Mouse (Mus musculus) gastrocnemius, postnatal 36 days (tissue): ENCODE data around the gene Tmem123. TPM values are rescaled to one million over a fixed set of nuclear protein-coding genes. Genes with fewer than 3 reads are reported as not detected.

Experiments
- DNase-seq, 2 experiments: peaks; one replicate each; pipeline ENCODE4 v3.0.0; 2022
- intact Hi-C: fragments of 180-260 bp; cut with DNase I; formaldehyde crosslinking; loops from one replicate; pipeline ENCODE4 v1.15.1; 2025
- microRNA-seq, 2 experiments: library from miRNA; unstranded; fragments of <30 nt; microRNA quantifications; one replicate each; pipeline ENCODE4 v1.2.0; 2021
- total RNA-seq, 2 experiments: library from RNA; stranded (reverse); gene quantifications; 2 replicates each; pipeline ENCODE4 v1.2.3; 2021

Tmem123 gene
- total RNA-seq, 2 experiments from 2014 or later: 17.2 to 21.2 TPM

DNA sequence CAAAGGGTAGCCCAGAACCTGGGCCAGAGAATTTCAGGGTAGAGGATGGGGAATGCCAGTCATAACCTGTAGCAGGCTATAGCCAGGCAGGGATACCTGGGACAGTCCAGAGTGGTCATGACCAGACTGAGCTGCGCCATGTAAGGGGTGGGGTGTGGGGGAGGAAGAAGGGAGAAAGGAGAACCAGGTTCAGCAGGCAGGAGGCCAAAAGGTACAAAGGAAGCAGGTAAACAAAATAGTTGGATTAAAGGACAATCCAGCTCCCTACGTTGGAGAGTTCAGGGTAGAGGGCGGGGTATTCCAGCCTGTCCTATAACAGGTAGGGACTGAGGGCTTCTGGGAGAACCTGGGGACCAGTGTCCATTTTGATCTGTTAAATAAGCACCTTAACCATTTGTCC lies 34.7 kb downstream of the Tmem123 start:
- intact Hi-C loops: no loop called here
- no peak for DNase-seq

DNA sequence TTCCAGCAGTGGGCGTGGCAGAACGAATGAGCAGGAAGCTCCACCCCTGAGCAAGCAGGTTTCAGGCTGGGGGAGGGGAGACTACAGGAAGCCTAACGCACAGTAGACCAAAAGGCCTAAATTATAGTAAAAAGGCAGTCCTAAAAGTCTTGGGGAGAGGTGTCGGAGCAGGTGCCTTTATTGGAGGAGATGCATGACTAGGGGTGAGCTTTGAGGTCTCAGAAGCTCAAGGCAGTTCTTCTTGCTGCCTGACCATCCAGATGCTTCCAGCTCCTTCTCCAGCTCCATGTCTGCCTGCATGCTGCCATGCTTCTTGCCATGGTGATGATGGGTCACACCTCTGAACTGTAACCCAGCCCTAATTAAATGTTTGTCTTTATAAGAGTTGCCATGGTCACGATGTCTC lies 41.3 kb downstream of the Tmem123 start:
- intact Hi-C loops: no loop called here
- no peak for DNase-seq

DNA sequence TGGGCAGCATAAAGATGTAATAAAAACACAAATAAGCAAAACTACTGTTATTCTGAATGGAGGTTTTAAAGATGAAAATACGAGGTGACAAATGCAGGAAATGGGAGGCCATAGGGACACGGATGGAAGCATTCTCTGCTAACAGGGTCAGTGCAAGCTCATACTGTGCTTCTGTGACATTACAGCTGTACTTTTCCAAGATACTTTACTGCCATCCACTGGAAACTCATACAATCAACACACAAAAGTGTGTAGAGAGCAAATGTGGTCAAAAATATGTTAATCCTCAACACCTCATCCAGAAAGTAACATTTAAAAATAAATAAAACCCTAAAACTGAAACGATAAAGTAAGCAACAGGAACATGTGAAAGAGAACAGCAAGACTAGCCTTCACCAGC lies 58.9 kb downstream of the Tmem123 start:
- intact Hi-C loops: no loop called here
- no peak for DNase-seq

DNA sequence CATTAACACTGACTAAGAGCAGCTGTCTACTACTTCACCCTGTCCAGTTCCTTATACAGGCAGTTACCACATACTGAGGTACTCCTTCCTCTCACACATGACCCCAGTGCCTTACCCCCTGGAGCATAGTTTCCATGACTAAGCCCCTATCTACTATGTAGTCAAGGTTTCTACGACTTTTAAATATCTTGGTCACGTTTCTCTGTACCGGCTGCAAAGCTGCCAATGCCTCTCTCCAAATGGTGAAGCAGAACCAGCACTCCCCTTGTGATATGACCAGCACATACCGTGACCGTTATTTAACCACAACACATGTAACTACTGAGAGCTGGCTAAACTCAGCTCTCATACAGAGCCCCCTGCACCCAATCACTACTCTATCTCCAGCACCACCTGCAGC lies 61.1 kb downstream of the Tmem123 start:
- intact Hi-C loops: no loop called here
- no peak for DNase-seq

DNA sequence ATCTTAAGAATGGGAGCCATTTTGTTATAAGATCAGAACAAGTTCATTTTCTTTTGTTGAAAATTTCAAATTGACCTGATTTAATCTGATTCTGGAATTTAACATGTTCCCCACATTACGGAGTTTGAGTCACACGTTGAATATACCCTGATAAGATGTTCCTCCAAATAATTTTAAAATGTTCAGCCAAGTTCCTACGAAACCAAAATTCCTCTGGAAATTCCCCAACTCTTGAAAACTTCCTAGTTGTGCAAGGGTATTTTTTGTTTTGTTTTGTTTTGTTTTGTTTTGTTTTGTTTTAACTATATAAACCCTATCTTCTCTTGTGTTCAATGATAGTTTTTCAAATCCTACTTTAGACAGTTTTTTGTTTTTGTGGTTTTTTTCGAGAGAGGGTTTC lies 64.9 kb downstream of the Tmem123 start:
- intact Hi-C loops: no loop called here
- DNase-seq: no peak

DNA sequence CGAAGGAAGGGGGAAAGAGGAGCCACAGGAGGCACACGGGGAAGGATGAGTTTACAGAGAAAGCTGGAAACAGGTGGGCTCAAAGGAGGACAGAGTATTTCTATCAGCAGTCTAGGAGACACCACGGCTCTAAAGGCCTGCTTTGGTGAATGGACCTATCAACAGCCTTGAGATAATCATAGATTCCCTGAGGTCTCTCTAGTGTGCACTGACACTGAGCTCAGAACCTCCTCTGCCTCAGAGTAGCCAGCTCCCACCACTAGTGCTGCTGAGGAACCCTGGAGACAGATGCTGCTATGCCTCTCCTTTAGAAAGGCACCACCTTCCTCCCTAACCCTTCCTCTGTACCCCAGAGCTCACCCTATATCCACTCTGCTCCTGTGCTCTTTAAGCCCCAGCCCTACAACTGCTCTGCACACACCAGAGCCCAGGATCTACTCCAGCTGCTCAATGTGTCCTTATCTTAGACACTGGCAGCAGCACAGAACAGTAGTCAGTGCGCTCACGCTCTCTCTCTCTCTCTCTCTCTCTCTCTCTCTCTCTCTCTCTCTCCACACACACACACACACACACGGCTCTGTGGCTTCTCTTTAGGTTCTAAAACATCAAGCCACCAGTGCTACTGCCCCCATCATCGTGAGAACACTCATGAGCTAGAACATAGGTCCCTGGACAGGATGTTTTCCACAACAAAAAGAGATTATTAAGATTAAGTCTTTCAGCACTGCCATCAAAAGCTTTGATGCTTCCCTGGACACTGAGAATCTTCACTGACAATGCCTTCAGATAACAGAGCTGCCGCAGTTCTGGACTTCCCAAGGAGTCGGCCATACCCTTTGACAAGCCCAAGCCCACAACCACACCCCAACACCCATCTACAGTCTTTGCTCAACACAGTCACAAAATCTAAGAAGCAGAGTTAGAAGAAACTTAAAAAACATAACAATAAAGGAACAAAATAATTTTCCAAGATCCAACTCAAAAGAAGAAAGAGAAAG lies 66.0 kb downstream of the Tmem123 start:
- DNase-seq: no peak
- intact Hi-C loops: no loop called here

DNA sequence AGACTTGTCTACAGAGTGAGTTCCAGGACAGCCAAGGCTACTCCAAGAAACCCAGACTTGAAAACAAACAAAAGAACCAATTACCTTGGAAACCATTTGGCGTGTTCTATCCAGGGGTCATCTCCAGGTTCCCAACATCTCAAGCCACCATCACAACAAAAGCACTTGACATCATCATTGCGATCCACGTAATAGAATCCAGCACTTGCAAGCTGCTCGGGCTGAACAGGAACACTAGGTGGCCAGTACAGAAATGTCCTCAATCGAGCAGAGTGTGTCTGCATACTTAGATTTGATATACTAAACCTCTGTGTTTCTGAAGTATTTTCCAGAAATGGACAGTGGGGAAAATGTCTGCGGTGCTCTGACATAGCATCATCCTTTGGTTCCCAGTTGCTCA lies 69.6 kb downstream of the Tmem123 start:
- intact Hi-C loops: no loop called here

DNA sequence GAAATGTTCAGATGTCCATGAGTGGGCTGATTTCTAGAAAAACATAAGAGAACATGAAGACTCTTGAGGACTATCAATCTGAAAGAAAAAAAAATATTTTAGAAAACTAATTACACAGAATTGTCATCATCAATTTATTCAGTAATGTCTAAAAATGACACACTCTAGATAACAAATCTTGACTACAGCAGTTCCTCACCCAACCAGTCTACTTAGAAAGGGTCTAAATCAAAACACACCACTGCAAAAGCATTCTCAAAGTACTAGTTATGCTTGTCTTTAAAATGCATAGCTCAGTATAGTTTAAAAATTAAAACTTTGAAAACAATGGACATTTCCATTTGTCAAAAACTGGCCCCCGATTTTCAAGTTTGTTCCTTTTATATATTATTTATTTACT lies 71.5 kb downstream of the Tmem123 start:
- DNase-seq: no peak
- intact Hi-C loops: no loop called here

More for the DNA sequence above, 69.6 kb downstream of the Tmem123 start:
- no peak for DNase-seq

DNA sequence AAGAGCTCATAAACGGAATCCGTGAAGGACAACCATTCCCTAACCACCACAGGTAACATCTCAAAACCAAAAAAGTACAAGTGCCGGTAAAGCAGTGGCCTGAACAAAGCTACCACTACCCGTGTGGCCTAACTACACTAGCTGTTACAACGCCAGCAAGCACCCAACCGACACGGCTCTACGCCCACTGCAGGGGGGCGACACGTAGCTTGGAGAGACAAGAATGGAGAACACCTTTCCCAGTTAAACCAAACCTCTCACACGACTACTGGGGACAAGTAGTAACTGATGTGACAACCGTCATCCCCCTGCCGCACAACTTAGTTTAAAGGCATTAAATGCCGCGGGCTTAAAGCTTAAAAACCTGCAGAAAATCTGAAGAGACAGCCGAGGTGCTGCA lies 72.5 kb downstream of the Tmem123 start:
- intact Hi-C loops: loop anchor here (2.0 kb wide), 1 partner anchor 72 kb away; the partner anchor contains the start of gene Tmem123
- peak; percentile 17 to 29 for DNase-seq

DNA sequence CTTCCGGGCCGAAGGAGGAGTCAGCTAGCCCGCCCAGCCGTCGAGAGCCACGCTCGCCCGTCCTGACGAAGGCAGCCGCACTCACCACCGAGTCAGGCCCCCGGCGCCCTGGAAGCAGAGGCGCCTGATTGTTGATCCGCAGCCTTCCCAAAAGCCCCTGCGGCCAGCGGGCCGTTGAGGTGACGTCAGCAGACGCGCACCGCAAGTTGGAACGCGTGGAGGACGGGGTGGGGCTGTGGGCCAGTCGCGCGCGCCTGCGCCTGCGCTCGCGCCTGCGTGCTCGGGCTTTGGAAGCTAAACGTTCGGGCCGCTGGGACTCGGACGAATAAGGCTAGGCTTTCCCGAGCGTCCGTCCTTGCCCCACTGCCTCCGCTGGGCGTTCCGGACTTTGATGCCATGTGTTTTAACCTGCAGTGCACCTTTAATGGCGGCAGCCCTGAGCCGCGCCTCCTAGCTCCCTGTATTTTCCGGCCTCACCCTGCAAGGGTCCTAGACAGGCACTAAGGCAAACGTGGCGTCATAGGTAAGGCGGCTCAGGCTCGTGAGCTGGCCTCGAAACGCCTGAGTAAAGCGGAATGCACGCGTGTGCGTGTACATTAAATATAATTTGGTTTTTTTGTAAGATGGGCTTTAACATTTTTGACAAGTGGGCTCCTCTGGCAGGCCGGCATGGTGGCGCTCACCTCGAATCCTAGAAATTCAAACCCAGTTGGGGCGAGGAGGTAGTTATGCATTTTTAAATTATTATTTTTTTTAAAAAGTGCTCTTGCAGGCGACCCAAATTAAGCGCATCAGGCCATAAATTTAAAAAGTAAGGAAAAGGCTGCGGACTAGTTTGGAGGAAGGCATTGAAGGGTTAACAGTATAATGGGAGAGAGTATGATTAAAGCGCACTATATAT lies 73.3 kb downstream of the Tmem123 start, which contains the start of gene Birc2:
Gene Birc2, minus strand, starts transcription at position 160 of the 901 bp plus-strand sequence.
- DNase-seq: peak; percentile 91 to 93
- intact Hi-C loops: loop anchor here (2.0 kb wide), 1 partner anchor 72 kb away; the partner anchor contains the start of gene Tmem123

DNA sequence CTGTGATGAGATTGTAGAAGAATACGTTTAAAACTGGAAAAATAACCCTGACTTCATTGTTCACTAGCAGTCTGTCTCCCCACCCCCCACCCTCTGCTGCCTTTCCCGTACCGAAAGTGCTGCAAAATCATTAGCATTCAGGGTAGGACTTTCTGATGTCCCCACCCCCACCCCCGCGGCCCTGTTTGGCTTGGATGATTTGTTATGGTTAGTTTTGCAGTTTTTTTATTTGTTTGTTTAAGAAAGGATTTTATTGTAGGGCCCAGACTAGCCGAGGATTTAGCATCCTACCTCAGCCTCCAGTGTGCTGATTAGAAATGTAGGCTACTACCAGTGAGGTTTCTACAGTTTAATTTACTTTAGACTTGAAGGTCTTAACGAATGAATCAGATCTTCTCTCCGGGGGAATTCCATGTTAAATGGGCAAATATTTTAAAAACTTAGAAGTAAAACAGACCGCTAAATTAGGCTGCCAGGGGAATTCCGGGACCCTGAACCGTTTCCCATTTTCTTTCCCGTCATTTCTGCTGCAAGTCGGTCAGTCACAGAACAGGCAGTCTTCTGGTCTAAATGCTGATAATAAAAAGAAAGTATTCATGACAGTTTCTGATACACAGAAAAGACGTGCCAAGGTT lies 74.1 kb downstream of the Tmem123 start:
- intact Hi-C loops: loop anchor here (2.0 kb wide), 1 partner anchor 73 kb away; the partner anchor contains the start of gene Tmem123
- no peak for DNase-seq

DNA sequence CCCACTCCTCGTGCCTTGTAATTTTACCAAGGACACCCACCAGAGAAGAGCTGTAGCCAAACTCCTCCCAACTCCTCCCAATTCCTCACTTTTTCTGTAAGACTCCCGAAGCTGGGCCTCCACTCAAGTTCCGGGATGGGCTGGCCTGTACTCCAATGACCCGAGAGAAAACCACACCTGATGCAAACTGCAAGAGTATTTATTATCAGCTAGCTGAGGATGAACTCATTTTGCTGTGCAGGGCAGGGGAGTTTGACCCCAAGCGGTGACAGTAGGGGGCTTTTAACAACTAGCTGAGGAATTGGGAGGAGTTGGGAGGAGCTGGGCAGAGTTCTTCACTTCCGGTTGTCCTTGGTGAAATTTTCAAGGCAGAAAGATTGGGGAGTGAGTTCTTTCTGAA lies 77.4 kb downstream of the Tmem123 start:
- intact Hi-C loops: loop anchor here (10.0 kb wide), 1 partner anchor 164 kb away; the partner anchor contains the start of gene Yap1
- DNase-seq: no peak

Small RNAs within 50 kb of the gene (microRNA-seq; reads per million reads assigned to microRNA genes)
- gene Mir5618: 0 to 1.1 reads per million in 2 experiments

Other genes with a start within 250 kb of the Tmem123 start
- gene Mmp8, start 205.6 kb upstream of the Tmem123 start, total RNA-seq: not detected
- gene Mmp27, start 192.6 kb upstream of the Tmem123 start, total RNA-seq: under 1 TPM; 0.25 to 0.28 TPM
- not detected for gene Mmp20, start 135.8 kb upstream of the Tmem123 start, total RNA-seq
- gene Mmp7, start 72.0 kb upstream of the Tmem123 start, total RNA-seq: not detected
- gene Birc2, start 73.0 kb downstream of the Tmem123 start, total RNA-seq: 10 to 100 TPM; 18.1 to 21.0 TPM
- gene Birc3, start 109.1 kb downstream of the Tmem123 start, total RNA-seq: 1 to 10 TPM; 5.0 to 5.3 TPM
- gene Yap1, start 240.6 kb downstream of the Tmem123 start, total RNA-seq: 10 to 100 TPM; 30.8 to 34.9 TPM